Mouse (Mus musculus): ENCODE data around the gene Zfp735.

Gene Zfp735

GRCm38 (mm10) chr11:73688478-73688877, at the start of gene Zfp735:
Zfp735 (plus strand) TSS chr11:73688778.
- no peak for DNase-seq

- DNase-seq = no peak
Measured at GRCm38 (mm10) chr11:73759115-73759514, 70.5 kb downstream of the Zfp735 start.
